Mouse (Mus musculus) spleen, adult 12 weeks (tissue): ENCODE data around the gene Chrna9.
"Not testable (repeated sequence)": the region's sequence is repeated elsewhere in the genome, so short reads cannot be mapped to it uniquely, and the experiment has no call there.

Experiments used
- DNase-seq: peaks from one replicate; pipeline ENCODE4 v3.0.0; 2022; ENCODE audit warnings: low spot score

The Chrna9 gene

DNA sequence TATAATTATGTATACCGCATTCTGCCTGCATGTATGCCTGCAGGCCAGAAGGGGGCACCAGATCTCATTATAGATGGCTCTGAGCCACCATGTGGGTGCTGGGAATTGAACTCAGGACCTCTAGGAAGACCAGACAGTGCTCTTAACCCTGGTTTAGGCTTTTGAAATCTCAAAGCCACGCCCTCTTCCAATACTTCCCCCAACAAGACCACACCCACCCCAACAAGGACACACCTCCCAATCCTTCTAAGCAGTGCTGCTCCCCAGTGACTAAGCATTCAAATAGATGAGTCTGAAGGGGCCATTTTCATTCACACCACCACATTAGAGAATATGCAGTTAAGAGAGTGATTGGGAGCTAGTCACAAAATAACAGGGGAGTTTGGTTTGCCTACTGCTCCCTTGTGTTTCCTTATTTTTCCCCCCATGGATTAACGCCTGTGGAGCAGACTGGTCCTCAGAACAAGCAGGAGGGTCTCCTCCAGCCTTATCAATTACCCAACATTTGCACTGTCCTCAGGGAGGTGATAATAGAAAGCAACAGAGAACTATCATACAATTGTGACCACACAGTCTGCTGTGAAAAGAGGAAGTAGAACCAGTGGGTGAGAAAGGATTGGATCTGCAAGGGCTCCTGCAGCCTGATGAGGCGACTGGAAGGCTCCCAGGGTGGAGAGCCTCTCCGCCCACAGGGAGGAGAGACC lies 25.3 kb downstream of the Chrna9 start:
- no peak for DNase-seq

GRCm38 (mm10) chr5:65960597-65960950 lies 25.9 kb downstream of the Chrna9 start:
- no peak for DNase-seq

DNA sequence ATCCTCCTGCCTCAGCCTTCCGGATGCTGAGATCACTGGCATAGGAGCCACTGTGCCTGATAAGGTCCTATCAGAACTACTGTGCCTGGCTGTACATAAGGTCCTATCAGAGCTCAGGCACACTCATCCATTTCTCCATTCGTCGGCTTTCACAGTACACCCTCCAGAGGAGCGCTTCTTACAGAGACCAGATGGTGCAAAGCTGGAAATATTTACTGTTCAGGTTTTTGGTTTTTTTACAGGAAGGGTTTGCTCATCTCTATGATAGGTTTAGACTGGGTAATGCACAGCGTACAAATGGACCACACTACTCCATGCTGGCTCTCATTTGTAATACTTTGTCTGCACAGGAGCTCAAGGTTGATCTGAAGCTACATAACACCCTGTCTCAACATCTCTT lies 28.6 kb downstream of the Chrna9 start:
- no peak for DNase-seq

- DNase-seq, result no peak
Observed at GRCm38 (mm10) chr5:65965771-65966279, 31.1 kb downstream of the Chrna9 start.

DNA sequence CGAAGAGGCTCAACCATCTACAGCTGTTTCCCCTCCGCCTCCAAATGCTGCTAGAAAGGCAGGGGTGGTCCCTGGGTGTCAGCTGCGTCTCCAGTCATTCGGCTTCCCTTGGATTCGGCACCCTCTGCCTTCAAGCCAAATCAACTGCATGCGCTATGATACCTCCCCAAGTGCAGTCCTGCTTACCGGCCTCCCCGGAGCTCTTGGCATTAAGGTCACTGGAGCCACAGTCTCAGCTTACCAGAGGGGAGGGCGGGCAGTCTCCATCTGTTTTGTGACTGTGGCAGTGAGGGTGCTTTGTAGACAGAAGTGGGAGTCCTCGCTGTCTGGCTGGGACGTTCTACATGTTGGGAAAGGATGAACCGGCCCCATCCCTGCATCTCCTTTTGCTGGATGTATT lies 32.4 kb downstream of the Chrna9 start:
- no peak for DNase-seq

GRCm38 (mm10) chr5:65968004-65968403 lies 33.3 kb downstream of the Chrna9 start:
- DNase-seq, result no peak

- no peak for DNase-seq
Observed at GRCm38 (mm10) chr5:65973189-65973588, 38.5 kb downstream of the Chrna9 start.

DNA sequence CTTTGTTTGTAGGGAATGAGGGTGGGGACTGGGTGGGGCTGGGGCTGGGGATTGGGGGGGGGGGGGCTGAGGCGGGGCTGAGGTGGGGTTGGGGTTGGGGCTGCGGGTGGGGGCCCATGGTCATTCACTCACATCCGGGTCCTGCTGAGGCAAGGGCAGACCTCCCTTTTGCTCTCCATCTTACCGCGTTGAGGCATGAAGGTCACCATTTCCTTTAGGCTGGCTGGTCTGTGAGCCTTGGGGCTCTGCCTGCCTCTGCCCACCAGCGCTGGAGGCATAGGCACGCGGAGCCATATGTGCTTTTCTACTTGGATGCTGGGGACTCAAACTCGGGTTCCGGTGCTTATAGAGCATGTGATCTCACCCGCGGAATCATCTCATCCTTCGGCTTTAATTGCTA lies 41.0 kb downstream of the Chrna9 start:
- DNase-seq, result no peak

- no peak for DNase-seq
Observed at GRCm38 (mm10) chr5:65986426-65986825, 51.7 kb downstream of the Chrna9 start.

DNA sequence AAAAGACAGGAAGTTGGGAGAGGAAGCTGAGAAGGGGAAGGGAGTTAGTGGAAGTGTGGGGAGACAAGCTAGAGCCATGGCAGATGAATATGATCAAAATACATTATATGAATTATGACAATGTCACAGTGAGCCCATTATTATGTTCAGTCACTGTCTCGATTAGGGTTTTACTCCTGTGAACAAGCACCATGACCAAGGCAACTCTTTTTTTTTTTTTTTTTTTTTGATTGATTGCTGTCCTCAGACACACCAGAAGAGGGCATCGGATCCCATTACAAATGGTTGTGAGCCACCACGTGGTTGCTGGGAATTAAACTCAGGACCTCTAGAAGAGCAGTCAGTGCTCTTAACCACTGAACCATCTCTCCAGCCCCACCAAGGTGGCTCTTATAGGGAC lies 52.3 kb downstream of the Chrna9 start:
- DNase-seq, result not testable (repeated sequence)

- no peak for DNase-seq
Observed at GRCm38 (mm10) chr5:65991191-65991590, 56.5 kb downstream of the Chrna9 start.

DNA sequence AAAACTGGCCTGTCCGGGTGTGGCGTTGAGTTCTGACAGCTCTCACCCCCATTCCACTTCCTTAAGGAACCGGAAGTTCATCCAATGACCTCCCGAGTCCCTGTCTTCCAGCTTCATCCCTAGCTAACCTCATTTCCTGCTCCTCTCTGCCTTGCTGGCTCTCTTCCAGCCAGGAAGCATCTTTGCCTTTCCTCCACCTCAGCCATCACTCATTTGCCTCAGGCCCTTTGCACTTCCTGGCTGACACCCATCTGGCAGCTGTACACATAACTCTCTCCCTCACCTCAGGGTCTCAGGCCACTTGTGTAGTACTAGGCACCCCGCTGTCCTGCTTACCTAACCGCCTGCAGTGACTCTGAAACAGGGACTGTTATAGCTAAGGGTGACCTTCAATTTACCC lies 59.9 kb downstream of the Chrna9 start:
- DNase-seq, result no peak

DNA sequence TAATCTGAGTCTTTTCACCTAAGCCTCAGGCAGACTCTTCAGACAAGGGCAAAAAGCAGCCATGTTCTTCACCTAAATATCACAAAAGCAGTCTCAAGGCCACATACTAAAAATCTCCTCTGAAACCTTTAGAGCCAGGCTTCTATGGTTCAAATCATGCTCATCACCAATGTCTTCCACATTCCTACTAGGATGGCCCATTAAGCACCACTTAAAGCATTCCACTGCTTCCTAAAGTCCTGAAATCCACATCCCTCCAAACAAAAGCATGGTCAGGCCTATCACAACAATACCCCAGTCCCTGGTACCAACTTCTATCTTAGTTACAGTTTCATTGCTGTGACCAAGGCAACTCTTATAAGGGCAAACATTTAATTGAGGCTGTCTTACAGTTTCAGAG lies 63.1 kb downstream of the Chrna9 start:
- no peak for DNase-seq

GRCm38 (mm10) chr5:65999106-65999505 lies 64.4 kb downstream of the Chrna9 start:
- DNase-seq, result no peak

DNA sequence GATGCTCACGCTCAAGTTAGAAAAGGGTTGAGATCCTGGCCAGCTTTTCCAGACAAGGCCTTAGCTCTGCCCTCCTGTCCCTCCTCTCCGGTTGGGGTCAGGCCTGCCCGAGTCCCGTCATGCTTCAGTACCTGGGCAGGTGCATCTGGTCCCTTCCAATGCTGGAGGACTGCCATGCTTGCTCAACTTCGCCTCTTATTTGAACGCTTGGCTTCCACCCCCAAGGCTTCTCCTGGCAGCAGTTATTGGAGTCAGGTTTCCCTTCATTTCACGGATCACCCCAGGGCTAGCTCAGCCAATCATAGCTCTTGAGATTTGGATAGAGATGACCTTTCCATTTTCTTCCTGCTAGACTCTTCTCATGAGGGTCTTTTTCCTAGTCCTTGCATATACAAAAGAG lies 65.4 kb downstream of the Chrna9 start:
- no peak for DNase-seq

- DNase-seq, result no peak
Observed at GRCm38 (mm10) chr5:66000567-66001125, 65.9 kb downstream of the Chrna9 start.

- no peak for DNase-seq
Observed at GRCm38 (mm10) chr5:66001232-66001631, 66.5 kb downstream of the Chrna9 start.

DNA sequence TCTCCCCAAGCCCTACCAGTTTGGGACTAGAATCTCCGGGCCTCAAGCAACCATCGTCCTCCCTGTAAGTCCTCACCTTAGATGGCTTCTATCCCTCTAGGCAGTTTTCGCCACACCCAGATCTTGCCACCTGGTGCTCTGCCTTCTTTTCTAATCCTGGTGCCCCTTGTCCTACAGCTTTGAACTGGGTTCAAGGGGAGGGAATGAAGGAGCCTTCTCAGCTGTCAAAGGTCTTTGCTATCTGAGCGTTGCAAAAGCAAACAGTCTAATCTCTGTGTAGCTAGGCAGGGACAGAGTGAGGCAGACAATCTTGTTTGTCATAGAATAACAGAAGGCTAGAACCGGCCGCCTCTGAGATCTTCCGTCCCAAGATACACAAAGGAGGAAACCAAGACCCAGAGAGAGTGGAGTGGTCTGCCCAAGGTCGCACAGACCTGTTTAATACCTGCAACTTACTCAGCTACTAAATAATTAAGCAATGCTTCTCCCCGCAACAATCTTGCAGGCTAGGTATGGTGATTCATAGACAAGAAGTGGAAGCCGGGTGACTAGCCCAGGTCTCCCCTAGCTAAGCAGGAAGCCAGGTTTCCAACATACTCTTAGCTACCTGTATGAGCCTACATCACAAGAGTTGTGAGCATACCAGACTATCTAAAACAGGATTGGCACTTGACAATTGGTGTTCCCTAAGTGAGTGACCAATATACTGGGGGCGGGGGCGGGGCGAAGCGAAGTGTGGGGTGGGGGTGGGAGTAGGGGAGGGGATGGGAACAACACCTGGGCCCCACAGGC lies 69.6 kb downstream of the Chrna9 start, which contains the start of gene 9130230L23Rik:
9130230L23Rik (minus strand) TSS at position 152 of the 792 bp plus-strand sequence.
- no peak for DNase-seq

DNA sequence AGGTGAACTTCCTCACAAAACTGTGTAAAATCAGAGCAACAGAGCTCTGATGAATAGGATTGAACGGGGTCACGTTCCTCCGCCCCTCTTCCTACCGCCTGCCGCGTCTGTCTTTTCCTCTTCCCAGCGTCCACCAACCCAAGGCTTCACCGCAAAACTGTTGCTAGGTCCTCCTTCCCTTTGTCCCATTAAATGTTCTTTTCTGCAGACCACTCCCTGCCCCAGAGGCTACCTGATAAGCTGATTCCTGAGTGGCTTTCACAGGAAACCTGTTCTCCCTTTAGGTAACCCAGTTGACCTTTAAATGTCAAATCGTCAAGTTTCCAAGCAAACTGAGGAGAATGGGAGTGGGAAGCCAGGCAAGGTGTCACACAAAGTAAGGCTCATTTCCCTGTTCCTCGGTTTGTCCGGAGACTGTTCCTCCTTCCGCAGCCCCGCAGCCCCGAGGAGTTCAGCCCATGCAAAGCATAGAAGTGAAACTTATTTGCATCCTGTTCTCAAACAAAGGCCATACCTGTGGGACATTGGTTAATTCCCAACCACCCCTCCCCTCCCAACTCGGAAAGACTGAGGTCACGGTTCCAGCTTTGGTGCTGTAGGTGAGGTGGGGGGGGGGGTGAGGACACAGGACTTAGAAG lies 70.4 kb downstream of the Chrna9 start:
- no peak for DNase-seq

- no peak for DNase-seq
Observed at GRCm38 (mm10) chr5:66008245-66008967, 73.7 kb downstream of the Chrna9 start.

DNA sequence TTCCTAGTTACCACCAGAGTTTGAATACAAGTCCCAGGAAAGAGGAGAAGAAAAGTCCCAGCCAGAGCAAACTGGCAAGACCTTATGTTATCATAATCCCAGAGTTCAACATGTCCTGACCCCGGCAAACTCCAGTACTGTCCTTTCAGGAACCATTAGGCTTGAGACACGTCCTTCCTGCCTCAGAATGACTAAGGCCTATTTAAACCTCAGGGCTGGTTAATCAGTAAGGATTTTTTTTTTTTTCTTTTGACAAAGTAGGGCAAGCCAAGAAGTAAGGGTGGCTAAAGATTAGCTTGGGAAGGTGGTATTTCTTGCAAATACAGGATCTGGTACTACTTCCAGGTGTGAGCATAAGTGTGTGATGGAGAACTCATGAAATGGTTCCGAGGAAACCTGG lies 79.3 kb downstream of the Chrna9 start:
- no peak for DNase-seq

DNA sequence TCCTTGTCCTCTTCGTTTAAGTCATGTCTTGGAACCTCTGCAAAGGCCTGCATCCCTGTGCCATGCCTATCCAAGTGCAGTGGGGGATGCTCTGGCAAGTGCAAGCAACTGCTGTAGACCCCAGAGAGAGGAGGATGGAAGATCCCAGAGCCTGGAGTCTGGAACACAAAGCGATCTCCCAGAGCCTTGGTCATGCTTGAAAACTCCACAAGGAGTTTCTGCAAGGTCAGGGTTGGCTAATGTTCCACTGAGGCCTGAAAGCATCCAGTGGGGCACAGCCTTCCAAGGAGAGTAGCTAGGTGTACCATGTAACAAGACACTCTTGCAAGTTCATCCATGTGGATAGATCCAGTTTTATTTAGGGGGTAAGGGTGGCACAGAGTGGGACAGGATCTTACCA lies 79.7 kb downstream of the Chrna9 start:
- no peak for DNase-seq
